Mouse (Mus musculus): ENCODE data around the gene Serpind1.
A peak's percentile ranks its signal among the peaks of the same experiment; 100 is the strongest.

The Serpind1 gene

GRCm38 (mm10) chr16:17331116-17331515 is at the start of gene Serpind1:
Gene Serpind1, plus strand, starts transcription at chr16:17331371.
- DNase-seq: no peak

- no peak for DNase-seq
Observed at GRCm38 (mm10) chr16:17283151-17283550, 48.0 kb upstream of the Serpind1 start.

GRCm38 (mm10) chr16:17287103-17287502 is 44.1 kb upstream of the Serpind1 start:
- DNase-seq: no peak

DNA sequence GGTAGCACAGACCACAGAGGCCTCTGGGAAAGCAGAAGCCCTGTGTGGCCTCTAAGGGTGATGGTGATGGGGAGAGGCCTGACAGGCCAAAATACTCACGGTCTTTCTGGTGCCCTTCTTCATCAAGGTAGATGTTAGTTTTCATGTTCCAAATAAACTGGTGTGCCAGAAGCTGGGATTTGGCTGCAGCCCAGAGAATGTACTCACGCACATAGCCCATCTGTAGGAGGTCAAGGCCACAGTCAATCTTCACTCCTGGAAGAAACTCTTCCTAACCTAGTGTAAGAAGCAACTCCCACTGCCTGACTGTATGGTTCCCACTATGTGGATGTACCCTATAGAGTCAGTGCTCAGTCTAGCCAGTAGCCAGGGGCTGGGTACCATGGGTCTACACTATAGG is 40.2 kb upstream of the Serpind1 start:
- no peak for DNase-seq

GRCm38 (mm10) chr16:17292751-17293150 is 38.4 kb upstream of the Serpind1 start:
- no peak for DNase-seq

DNA sequence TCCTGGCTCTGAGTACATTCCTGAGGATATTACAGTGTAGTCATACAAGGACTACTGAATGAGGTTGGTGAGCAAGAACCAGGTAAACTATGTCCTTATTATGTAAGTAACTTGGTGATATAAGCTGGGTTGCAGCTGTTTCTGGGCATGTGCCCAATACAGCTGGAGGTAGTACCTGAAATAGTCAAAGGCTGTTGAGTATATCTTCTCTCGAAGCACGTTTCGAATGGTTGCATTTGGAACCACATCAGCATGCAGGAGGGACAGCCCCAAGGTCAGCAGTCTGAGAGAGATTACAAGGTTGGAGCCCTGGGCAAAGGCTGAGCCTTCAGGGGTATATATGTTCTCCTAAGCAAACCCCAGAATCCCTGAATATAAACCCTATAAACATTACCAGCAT is 30.4 kb upstream of the Serpind1 start:
- no peak for DNase-seq

- no peak for DNase-seq
Observed at GRCm38 (mm10) chr16:17303521-17304245, 27.5 kb upstream of the Serpind1 start.

GRCm38 (mm10) chr16:17307461-17307860 is 23.7 kb upstream of the Serpind1 start:
- DNase-seq: no peak

DNA sequence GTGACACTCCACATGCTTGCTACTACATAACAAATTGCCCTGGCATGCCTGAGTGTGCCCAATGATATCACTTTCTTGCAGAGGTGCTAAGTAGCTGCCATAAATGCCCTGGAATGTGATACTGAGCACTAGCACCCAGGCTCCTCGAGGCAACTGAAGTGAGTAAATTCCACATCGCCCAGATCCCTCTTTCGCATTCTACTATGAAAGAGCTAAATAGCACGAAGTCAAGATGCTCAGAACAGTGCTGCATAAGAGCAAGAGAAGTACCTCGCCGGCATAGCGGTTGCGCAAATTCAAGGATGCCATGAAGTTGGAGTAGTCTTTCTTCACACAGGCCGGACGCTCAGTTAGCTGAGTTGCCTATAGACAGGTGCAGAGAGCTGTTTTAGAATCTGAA is 22.1 kb upstream of the Serpind1 start:
- no peak for DNase-seq

DNA sequence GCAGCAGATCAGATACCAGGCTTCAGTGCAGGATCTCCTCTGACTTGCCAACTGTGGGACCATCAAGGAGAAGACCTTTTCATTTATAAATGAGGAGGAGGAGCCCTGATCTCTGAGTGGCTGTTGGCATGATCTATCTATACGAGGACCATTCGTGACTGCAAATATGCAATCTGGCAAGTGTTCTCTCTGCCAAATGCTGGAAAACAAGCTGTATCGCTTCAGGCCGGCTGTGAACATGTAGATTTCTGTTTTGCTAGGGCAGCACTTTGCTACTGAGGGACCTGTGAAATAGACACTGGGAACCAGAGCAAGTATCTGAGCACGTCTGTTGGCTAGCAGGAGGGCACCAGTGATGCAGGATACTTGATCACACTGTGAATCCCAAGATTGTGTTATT is 18.6 kb upstream of the Serpind1 start:
- DNase-seq: no peak

- DNase-seq: no peak
Observed at GRCm38 (mm10) chr16:17316554-17316953, 14.6 kb upstream of the Serpind1 start.

DNA sequence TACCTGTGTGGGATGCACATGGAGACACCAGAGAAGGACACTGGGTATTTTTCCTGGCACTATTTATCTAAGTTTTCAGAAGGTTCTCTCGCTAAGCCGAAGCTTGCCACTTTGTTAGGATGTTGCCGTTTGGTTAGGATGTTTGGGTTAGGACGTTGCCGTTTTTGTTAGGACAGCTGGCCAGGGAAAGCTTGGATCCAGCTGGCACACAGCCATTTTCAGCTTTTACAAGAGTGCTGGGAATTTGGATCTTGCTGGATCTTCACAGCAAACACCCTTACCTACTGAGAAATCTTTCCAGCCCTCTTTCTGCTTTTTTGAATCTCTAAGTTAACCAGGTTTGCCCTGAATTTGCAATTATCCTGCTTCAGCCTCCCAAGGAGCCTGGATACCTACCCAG is 9.7 kb upstream of the Serpind1 start:
- no peak for DNase-seq

- DNase-seq: no peak
Observed at GRCm38 (mm10) chr16:17324745-17325144, 6.4 kb upstream of the Serpind1 start.

- DNase-seq: no peak
Observed at GRCm38 (mm10) chr16:17326064-17326463, 5.1 kb upstream of the Serpind1 start.

GRCm38 (mm10) chr16:17329848-17330570 is 1.2 kb upstream of the Serpind1 start:
- no peak for DNase-seq

DNA sequence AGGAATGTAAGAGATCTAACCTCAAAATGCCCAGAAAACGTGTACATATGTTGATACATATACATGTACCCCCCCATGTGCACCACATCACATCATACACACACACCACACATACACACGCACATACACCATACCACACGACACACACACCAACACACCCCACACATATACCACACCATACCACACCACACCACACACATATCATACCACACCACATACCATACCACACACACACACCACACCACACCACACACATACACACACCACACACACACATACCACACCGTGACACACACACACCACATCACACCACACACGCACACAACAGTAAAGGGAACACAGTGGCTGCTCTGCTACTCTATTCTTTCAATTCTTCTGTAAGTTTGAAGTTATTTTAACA is 684 bp downstream of the Serpind1 start:
- DNase-seq: no peak

- DNase-seq: no peak
Observed at GRCm38 (mm10) chr16:17334574-17334973, 3.4 kb downstream of the Serpind1 start.

GRCm38 (mm10) chr16:17336089-17336488 is 4.9 kb downstream of the Serpind1 start:
- no peak for DNase-seq

DNA sequence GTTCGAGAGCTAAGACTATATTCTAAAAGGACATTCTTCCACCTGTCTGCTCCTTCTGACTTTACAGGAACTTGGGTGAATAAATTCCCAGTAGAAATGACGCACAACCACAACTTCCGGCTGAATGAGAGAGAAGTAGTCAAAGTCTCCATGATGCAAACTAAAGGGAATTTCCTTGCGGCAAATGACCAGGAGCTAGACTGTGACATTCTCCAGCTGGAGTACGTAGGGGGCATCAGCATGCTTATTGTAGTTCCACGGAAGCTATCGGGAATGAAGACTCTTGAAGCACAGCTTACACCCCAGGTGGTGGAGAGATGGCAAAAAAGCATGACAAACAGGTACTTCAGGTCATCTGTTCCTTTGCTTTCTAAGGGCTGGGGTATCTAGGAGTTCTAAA is 8.5 kb downstream of the Serpind1 start:
- no peak for DNase-seq

DNA sequence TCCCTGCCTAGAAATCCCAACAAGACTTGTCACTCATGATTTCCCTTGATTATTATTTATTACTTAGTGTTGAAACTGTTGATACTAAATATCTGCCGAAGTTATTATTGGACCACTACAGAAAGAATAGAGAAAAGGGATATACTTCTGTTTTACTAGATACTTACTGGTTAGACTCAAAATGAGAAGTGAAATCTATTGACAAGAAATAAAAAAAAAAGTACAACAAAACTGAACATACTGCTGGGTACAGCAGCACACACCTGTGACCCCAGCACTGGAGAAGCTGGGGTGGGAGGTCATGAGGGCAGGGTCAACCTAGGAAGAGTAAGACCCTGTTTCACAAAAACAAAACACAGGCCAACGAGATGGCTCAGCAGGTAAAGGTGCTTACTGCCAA is 9.5 kb downstream of the Serpind1 start:
- peak; percentile 35 for DNase-seq

DNA sequence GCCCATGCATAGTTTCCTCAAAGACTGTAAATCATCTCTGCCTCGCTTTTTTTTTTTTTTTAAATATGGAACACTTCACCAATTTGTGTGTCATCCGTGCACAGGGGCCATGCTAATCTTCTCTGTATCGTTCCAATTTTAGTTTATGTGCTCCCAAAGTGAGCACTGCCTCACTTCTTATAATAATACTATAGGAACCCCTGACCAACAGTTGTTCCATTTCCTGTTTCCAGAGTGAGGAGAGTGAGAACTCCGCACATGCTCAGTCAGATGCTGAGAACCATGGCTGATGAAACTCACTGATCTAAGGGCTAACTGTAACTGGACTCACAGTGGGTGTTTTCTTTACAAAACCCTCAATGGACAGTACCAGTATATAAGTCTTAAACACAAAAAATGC is 10.7 kb downstream of the Serpind1 start:
- peak; percentile 42 for DNase-seq

GRCm38 (mm10) chr16:17345141-17345812 is 14.1 kb downstream of the Serpind1 start:
- peak; percentile 61 for DNase-seq

DNA sequence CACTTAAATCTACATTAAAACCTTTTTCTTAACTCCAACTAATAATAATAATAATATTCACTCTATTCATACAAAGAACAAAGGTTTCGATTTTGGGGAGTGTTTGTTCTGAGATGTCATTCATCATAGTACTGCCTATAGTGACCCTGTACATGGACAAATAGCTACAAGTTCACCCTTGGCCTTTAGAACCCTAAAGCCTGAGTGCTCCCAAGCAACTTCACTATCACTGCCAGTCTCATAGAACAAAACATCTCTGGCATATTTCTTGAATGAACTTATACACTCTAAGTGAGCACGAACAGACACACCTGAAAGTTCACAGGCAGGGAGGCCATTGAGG is 14.6 kb downstream of the Serpind1 start:
- DNase-seq: no peak

GRCm38 (mm10) chr16:17346766-17347165 is 15.6 kb downstream of the Serpind1 start:
- DNase-seq: peak; percentile 53
